Mouse (Mus musculus): ENCODE results near the gene Mfsd11.
A peak's percentile ranks its signal among the peaks of the same experiment; 100 is the strongest.

The Mfsd11 gene

DNA sequence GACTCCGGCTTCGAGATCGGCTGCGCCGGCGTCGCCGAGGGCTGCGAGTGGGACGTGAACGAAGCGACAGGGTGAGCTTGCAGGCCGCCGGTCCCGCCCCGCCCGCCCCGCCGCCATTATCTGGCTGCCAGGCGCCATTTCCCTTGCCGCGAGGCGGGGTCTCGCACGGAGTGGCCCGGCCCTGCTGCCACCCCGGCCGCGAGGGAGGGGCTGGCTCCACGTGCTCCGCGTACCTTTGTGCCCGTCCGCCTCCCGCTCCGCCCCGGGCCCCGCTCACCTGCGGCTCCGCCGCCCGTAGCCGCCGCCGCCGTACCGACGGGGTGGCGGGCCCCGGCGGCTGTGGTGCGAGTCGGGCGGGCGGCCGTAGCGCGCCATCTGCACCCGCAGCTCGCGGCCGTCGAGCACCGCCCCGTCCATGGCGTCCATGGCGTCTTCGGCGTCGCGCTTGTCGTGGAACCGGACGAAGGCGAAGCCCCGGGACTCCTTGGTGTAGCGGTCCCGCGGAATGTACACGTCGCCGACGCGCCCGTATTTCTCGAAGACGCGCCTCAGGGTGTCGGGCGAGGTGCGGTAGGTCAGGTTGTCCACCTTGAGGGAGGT lies at the start of gene Mfsd11:
Mfsd11 (plus strand) TSS at position 150 of the 600 bp plus-strand sequence.
- peak; percentile 56 for DNase-seq (ENCODE audit: low spot score)

DNA sequence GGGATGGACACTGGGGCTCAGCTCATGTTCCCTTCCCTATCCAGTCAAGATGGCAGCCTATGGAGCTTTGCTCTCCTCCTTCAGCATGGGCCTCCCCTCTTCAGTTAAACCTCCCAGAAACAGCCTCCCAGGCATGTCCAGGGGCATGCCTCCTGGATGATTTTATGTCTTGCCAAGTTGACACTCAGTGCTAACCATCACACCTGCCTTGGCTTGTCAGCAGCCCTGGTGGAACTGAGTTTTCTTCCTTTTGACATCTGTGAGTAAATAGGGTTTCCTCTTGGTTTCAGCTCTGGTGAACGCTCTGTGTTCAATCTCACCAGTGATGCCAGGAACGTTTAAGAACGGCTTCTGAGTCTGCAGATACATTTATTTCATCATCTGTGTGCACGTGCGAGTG lies 49.5 kb upstream of the Mfsd11 start:
- DNase-seq (ENCODE audit: low spot score) = no peak

DNA sequence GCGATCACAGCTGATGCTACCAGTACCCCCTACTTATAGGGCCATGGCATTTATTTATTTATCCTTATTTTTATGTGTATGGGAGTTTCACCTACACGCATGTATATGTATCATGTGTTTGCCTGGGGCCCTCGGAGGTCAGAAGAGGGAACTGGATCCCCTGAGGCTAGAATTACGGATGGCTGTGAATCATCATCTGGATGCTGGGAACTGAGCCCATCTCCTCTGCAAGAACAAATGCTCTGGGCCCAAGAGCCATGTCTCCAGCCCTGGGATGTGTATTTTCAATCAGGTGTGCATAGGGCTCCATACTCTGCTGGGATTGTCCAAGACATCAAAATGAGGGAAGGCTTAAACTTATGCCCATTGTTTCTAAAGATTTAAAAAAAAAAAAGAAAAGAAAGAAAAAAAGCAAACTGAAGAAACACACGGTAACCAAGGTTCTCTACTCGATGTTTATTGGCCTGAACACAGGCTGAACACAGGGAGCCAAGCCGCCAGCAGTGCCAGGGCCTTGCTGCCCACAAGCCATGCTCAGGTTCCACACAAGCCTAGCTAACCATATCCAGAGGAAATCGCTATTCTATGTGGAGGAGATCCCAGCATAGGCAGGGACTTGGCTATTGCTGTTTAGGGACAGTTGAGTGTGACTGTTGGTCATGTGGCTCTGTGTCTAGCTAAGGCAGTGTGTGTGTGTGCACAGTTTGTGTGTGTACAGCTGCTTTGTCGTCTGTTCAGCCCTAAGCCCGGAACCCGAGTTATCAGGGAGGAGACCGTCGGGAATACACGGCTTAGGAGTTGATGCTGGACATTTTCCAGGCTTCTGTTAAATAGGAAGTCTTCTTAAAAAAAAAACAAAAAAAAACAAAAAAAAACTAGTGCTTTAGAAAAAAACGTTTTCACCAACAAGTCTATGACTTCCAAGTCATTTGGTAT lies 45.8 kb upstream of the Mfsd11 start:
- no peak for DNase-seq (ENCODE audit: low spot score)

GRCm38 (mm10) chr11:116807116-116807515 lies 45.1 kb upstream of the Mfsd11 start:
- no peak for DNase-seq (ENCODE audit: low spot score)

- DNase-seq (ENCODE audit: low spot score) = no peak
These were observed 44.7 kb upstream of the Mfsd11 start for GRCm38 (mm10) chr11:116807526-116807925.

DNA sequence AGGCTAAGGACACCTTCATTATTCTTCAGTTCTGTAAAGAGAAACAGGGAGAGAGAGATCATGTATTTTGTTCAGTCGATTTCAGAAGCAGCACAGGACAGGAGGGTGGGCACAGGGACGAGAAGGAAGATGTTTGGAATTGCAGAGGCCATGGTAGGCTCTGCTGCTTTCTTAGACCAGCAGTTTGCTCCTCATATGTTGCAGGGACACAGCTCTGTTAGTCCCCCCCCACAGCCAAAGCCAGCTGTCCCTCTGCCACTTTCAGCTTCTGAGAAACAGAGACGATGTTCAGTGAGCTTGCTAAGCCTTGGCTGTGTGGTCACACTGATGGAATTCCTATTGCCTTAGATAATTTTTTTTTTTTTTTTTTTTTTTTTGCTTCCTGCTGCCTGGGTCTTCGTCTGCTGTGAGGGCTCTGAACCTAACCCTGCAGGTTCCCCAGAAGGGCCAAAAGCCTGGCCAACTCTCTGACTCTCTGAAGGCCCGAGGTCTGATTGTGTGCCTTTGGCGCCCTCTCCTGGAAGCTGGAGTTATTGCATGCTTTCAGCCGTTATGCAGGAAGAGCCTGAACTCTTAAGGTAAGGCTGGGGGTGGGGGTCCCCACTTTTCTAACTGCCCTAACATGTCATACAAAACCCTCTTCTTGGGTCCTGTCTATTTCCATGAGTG lies 44.2 kb upstream of the Mfsd11 start:
- no peak for DNase-seq (ENCODE audit: low spot score)

GRCm38 (mm10) chr11:116808811-116809395 lies 43.3 kb upstream of the Mfsd11 start:
- DNase-seq (ENCODE audit: low spot score) = no peak

DNA sequence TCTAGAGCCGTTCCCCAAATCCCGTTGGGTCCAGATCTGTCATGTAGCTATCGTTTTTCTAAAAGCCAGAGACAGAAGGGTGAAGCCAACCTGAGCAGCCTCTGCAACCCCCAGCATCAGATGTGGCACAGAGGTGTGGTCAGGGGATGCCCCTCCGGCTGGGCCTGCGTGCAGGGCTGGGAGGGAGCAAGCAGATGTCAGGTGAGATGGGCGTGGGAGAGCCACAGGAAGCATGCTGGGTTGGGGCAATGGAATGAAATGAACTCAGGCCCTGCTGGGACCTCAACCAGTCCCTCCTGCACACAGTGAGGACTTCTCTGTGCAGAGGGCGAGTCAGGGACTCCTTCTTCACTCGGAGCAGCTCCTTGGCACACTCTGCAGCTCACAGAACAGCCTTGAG lies 42.7 kb upstream of the Mfsd11 start:
- no peak for DNase-seq (ENCODE audit: low spot score)

- DNase-seq (ENCODE audit: low spot score) = no peak
These were observed 41.7 kb upstream of the Mfsd11 start for GRCm38 (mm10) chr11:116810528-116810927.

GRCm38 (mm10) chr11:116810983-116811901 lies 41.0 kb upstream of the Mfsd11 start:
- DNase-seq (ENCODE audit: low spot score) = no peak

- DNase-seq (ENCODE audit: low spot score) = no peak
These were observed 39.3 kb upstream of the Mfsd11 start for GRCm38 (mm10) chr11:116812793-116813529.

DNA sequence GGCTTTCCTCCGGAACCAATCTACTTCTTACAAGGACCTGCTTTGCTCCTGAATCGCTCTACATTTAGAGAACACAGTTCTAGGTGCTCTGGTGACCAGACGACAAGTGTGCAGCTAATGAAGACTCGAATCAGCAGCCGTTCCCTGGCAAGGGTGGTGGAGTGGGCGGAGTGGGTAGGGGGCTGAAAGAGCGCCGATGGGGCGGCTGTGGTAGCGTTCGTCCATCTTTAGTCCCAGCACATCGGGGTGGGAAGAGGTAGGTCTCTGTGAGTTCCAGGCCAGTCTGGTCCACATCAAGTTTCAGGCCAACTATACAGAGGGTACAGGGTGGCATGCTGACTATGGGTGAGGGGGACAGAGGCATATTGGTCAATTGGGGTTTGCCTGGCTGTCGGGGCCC lies 38.6 kb upstream of the Mfsd11 start:
- no peak for DNase-seq (ENCODE audit: low spot score)

GRCm38 (mm10) chr11:116814076-116814883 lies 38.0 kb upstream of the Mfsd11 start:
- DNase-seq (ENCODE audit: low spot score) = no peak

DNA sequence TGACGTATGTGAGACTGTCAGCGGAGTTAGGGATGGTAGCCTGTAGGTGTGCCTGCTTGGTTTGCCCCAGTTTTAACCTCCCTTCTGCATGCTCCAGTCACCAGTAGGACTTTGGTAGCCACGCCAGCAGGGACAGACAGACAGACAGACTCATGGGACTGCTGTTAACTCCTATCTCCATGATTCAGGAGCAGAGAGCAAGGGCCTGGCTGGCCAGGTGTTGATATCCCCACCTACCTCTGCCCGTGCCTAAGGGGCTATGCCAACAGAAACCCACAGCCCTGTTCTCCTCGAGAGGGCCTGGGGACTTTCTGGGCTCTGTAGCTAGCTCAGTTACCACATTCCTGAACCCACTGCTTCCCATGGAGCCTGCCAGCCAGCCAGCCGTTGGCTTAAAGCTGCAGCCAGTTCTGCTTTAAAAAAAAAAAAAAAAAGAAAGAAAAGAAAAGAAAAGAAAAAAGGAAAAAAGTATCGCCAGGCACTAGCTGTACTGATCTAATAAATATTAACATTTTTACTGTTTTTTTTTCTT lies 37.3 kb upstream of the Mfsd11 start:
- no peak for DNase-seq (ENCODE audit: low spot score)

GRCm38 (mm10) chr11:116816769-116817168 lies 35.5 kb upstream of the Mfsd11 start:
- no peak for DNase-seq (ENCODE audit: low spot score)

GRCm38 (mm10) chr11:116817567-116817966 lies 34.7 kb upstream of the Mfsd11 start:
- DNase-seq (ENCODE audit: low spot score) = no peak

DNA sequence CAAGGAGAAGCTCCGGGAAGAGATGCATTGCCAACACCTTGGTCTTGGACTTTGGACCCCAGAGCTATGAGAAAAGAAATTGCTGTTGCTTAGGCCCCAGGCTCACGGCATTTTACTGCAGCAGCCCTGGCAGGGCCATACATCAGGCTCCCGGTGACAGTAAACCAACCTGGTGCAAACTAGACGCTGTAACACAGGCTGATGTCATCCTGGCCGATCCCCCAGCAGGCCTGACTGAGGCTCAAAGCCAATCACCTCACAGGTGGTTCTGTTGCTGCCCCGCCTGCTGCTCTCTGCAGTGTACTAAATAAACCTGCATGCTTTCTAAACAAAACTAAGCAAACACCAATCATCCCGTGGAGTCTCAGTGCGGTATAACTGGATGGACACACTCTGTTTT lies 33.5 kb upstream of the Mfsd11 start:
- DNase-seq (ENCODE audit: low spot score) = no peak

GRCm38 (mm10) chr11:116819932-116820593 lies 32.2 kb upstream of the Mfsd11 start:
- DNase-seq (ENCODE audit: low spot score) = no peak
